Mouse (Mus musculus): ENCODE results near the gene Ciapin1. TPM values are rescaled to one million over a fixed set of nuclear protein-coding genes. Genes with fewer than 3 reads are reported as not detected.

The Ciapin1 gene
- polyA plus RNA-seq, 1 experiment from 2014 or later: 188 TPM

- WGBS: 84% methylated on average over 6 of the region's 6 CpGs
- Histone ChIP-seq H3K27me3 (ENCODE audit: control insufficient read depth, insufficient read depth, low read depth, low read length) (no peaks in the 10 kb centered on the region), H3K4me3 (ENCODE audit: low read depth, low read length) (no peak overlapping the region), H3K27ac (ENCODE audit: low read length) (no peak overlapping the region), H3K9me3 (replicated peaks; ENCODE audit: control insufficient read depth, low read length, poor library complexity, severe bottlenecking) (no peaks in the 10 kb centered on the region), H3K9ac (ENCODE audit: low read depth, low read length) (no peak overlapping the region), H3K4me2 (ENCODE audit: low read length) (no peak overlapping the region), H3K36me3 (ENCODE audit: control insufficient read depth, insufficient read depth, low read length) (peaks cover 10% of the 10 kb centered on the region), H3K4me1 (ENCODE audit: control insufficient read depth, insufficient read depth, low read length) (no peaks in the 10 kb centered on the region)
- ATAC-seq: no peak
Observed at GRCm38 (mm10) chr8:94819671-94820179, 18.4 kb downstream of the Ciapin1 start.

GRCm38 (mm10) chr8:94817933-94818332 is 20.2 kb downstream of the Ciapin1 start:
- no peak overlapping the region for H3K4me2 ChIP-seq (ENCODE audit: low read length)
- 92% methylated on average over 11 of the region's 11 CpGs for WGBS
- peaks cover 2% of the 10 kb centered on the region; the same call in 1 of the 2 replicates for H3K4me1 ChIP-seq (ENCODE audit: control insufficient read depth, insufficient read depth, low read length)
- H3K9me3 ChIP-seq (replicated peaks; ENCODE audit: control insufficient read depth, low read length, poor library complexity, severe bottlenecking): no peaks in the 10 kb centered on the region
- no peak overlapping the region for H3K27ac ChIP-seq (ENCODE audit: low read length)
- H3K27me3 ChIP-seq (ENCODE audit: control insufficient read depth, insufficient read depth, low read depth, low read length): no peaks in the 10 kb centered on the region
- no peak overlapping the region for H3K4me3 ChIP-seq (ENCODE audit: low read depth, low read length)
- H3K36me3 ChIP-seq (ENCODE audit: control insufficient read depth, insufficient read depth, low read length): peaks cover 5% of the 10 kb centered on the region
- ATAC-seq: no peak
- no peak overlapping the region for H3K9ac ChIP-seq (ENCODE audit: low read depth, low read length)

DNA sequence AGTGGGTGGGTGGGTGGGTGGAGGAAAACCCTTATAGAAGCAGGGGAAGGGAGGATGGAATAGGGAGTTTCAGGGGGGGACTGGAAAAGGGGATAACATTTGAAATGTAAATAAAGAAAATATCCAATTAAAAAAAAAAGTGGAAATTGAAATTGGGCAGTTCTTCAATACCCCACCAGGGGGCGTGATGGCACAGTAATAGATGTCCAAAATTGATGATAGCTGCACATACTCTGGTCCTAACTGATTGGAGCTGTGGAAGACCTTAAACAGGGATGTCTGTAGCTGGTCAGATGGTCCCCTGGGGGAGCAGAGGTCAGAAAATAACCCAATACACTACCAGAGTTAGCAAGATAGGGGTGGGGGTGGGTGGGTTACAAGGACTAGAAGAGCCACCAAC is 23.6 kb downstream of the Ciapin1 start:
- WGBS: 0% methylated on average over 1 of the region's 1 CpGs
- ATAC-seq: no peak
- no peaks in the 10 kb centered on the region for H3K27me3 ChIP-seq (ENCODE audit: control insufficient read depth, insufficient read depth, low read depth, low read length)
- H3K9ac ChIP-seq (ENCODE audit: low read depth, low read length): no peak overlapping the region
- no peak overlapping the region for H3K4me2 ChIP-seq (ENCODE audit: low read length)
- no peak overlapping the region for H3K4me3 ChIP-seq (ENCODE audit: low read depth, low read length)
- no peak overlapping the region for H3K27ac ChIP-seq (ENCODE audit: low read length)
- no peaks in the 10 kb centered on the region for H3K9me3 ChIP-seq (replicated peaks; ENCODE audit: control insufficient read depth, low read length, poor library complexity, severe bottlenecking)
- H3K36me3 ChIP-seq (ENCODE audit: control insufficient read depth, insufficient read depth, low read length): no peaks in the 10 kb centered on the region
- peaks cover 8% of the 10 kb centered on the region for H3K4me1 ChIP-seq (ENCODE audit: control insufficient read depth, insufficient read depth, low read length)

DNA sequence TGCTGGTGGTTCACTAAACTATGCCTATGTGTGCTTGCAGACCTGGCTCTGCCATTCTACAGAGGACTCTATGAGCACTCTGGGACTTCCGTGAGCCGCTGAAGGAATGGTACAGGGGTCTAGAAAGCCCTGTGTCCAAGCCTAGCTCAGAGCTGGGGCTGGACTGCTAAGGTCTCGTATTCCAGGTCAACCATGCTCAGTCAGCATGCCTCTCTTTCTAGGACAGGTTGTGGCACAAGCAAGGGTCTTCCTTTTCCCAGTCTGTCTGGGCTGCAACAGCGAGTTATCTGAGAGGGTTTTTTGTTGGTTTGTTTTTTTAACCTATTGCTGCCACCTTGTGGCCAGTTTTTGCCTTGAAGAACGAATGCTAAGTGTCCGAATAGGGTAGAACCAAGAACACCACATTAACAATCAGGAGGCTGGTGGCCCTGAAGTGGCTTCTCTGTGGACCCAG is 25.5 kb downstream of the Ciapin1 start:
- Histone ChIP-seq H3K27ac (ENCODE audit: low read length) (peak overlapping the region; percentile 77), H3K4me2 (ENCODE audit: low read length) (peak overlapping the region; percentile 44), H3K9me3 (replicated peaks; ENCODE audit: control insufficient read depth, low read length, poor library complexity, severe bottlenecking) (no peaks in the 10 kb centered on the region), H3K9ac (ENCODE audit: low read depth, low read length) (peak overlapping the region; percentile 63), H3K36me3 (ENCODE audit: control insufficient read depth, insufficient read depth, low read length) (no peaks in the 10 kb centered on the region), H3K27me3 (ENCODE audit: control insufficient read depth, insufficient read depth, low read depth, low read length) (no peaks in the 10 kb centered on the region), H3K4me3 (ENCODE audit: low read depth, low read length) (peak overlapping the region; percentile 21), H3K4me1 (ENCODE audit: control insufficient read depth, insufficient read depth, low read length) (peaks cover 8% of the 10 kb centered on the region)
- ATAC-seq: peak; percentile 87
- 24% methylated on average over 6 of the region's 6 CpGs for WGBS

- no peak for ATAC-seq
- peaks cover 8% of the 10 kb centered on the region for H3K4me1 ChIP-seq (ENCODE audit: control insufficient read depth, insufficient read depth, low read length)
- H3K36me3 ChIP-seq (ENCODE audit: control insufficient read depth, insufficient read depth, low read length): no peaks in the 10 kb centered on the region
- no peaks in the 10 kb centered on the region for H3K9me3 ChIP-seq (replicated peaks; ENCODE audit: control insufficient read depth, low read length, poor library complexity, severe bottlenecking)
- no peak overlapping the region; the same call in 1 of the 2 replicates for H3K9ac ChIP-seq (ENCODE audit: low read depth, low read length)
- no peak overlapping the region for H3K4me3 ChIP-seq (ENCODE audit: low read depth, low read length)
- no peak overlapping the region for H3K27ac ChIP-seq (ENCODE audit: low read length)
- 80% methylated on average over 6 of the region's 6 CpGs for WGBS
- no peaks in the 10 kb centered on the region for H3K27me3 ChIP-seq (ENCODE audit: control insufficient read depth, insufficient read depth, low read depth, low read length)
- H3K4me2 ChIP-seq (ENCODE audit: low read length): no peak overlapping the region
Observed at GRCm38 (mm10) chr8:94811654-94812053, 26.5 kb downstream of the Ciapin1 start.

DNA sequence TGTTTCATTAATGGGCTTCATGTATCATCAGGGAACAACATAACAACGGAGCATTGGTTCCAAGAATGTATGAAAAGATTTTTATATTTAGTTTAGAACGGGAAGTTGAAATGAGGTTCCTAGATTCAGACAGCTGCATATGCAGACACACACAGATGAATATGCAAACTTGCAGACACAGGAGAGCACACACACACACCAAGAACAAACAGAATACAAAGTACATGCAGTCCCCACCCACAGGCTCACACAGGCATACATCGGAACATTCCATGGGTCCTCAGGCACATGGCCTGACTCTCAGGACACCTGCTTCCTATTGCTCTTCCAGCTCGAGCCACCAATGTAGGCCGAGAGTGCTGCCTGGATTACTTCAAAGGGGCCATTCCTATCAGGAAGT is 27.3 kb downstream of the Ciapin1 start:
- Histone ChIP-seq H3K4me1 (ENCODE audit: control insufficient read depth, insufficient read depth, low read length) (peaks cover 8% of the 10 kb centered on the region), H3K27me3 (ENCODE audit: control insufficient read depth, insufficient read depth, low read depth, low read length) (no peaks in the 10 kb centered on the region), H3K27ac (ENCODE audit: low read length) (no peak overlapping the region), H3K9me3 (replicated peaks; ENCODE audit: control insufficient read depth, low read length, poor library complexity, severe bottlenecking) (no peaks in the 10 kb centered on the region), H3K9ac (ENCODE audit: low read depth, low read length) (no peak overlapping the region), H3K4me2 (ENCODE audit: low read length) (no peak overlapping the region), H3K4me3 (ENCODE audit: low read depth, low read length) (no peak overlapping the region), H3K36me3 (ENCODE audit: control insufficient read depth, insufficient read depth, low read length) (no peaks in the 10 kb centered on the region)
- WGBS: 86% methylated on average over 5 of the region's 5 CpGs
- no peak for ATAC-seq

DNA sequence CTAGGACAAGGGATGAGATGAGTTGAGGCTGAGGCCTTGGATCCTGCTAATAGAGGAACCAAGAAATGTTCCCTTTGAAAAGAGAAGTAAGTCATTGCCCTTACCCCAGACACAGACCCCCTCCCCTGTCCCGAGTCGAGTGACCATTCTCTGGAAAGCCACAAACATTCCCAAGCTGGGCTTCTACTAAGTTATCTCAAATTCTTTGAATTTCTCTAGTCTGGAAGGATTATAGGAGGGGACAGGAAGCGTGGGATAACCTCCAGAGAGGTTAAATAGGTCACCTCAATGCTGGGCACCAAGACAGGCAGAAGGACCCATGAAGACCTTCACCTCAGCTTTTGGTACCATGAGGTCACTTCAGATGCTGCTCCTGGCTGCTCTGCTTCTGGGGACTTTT is 28.0 kb downstream of the Ciapin1 start, which contains the start of gene Ccl17:
TSS of gene Ccl17 (plus strand) at position 301 of the 400 bp plus-strand sequence.
- H3K4me3 ChIP-seq (ENCODE audit: low read depth, low read length): no peak within 1 kb of the TSS
- no peaks in the 10 kb centered on the region for H3K27me3 ChIP-seq (ENCODE audit: control insufficient read depth, insufficient read depth, low read depth, low read length)
- no peaks in the 10 kb centered on the region for H3K36me3 ChIP-seq (ENCODE audit: control insufficient read depth, insufficient read depth, low read length)
- no peak within 1 kb of the TSS for H3K9ac ChIP-seq (ENCODE audit: low read depth, low read length)
- ATAC-seq: no peak
- H3K27ac ChIP-seq (ENCODE audit: low read length): no peak within 1 kb of the TSS
- H3K9me3 ChIP-seq (replicated peaks; ENCODE audit: control insufficient read depth, low read length, poor library complexity, severe bottlenecking): no peaks in the 10 kb centered on the region
- H3K4me1 ChIP-seq (ENCODE audit: control insufficient read depth, insufficient read depth, low read length): peaks cover 8% of the 10 kb centered on the region
- 68% methylated on average over 3 of the region's 3 CpGs for WGBS
- H3K4me2 ChIP-seq (ENCODE audit: low read length): no peak within 1 kb of the TSS

- H3K9ac ChIP-seq (ENCODE audit: low read depth, low read length): no peak overlapping the region
- H3K27me3 ChIP-seq (ENCODE audit: control insufficient read depth, insufficient read depth, low read depth, low read length): no peaks in the 10 kb centered on the region
- no peaks in the 10 kb centered on the region for H3K36me3 ChIP-seq (ENCODE audit: control insufficient read depth, insufficient read depth, low read length)
- no peak overlapping the region for H3K27ac ChIP-seq (ENCODE audit: low read length)
- no peak overlapping the region for H3K4me3 ChIP-seq (ENCODE audit: low read depth, low read length)
- H3K4me1 ChIP-seq (ENCODE audit: control insufficient read depth, insufficient read depth, low read length): peaks cover 8% of the 10 kb centered on the region
- no peaks in the 10 kb centered on the region for H3K9me3 ChIP-seq (replicated peaks; ENCODE audit: control insufficient read depth, low read length, poor library complexity, severe bottlenecking)
- 86% methylated on average over 6 of the region's 6 CpGs for WGBS
- ATAC-seq: no peak
- no peak overlapping the region for H3K4me2 ChIP-seq (ENCODE audit: low read length)
Observed at GRCm38 (mm10) chr8:94808372-94808771, 29.8 kb downstream of the Ciapin1 start.

DNA sequence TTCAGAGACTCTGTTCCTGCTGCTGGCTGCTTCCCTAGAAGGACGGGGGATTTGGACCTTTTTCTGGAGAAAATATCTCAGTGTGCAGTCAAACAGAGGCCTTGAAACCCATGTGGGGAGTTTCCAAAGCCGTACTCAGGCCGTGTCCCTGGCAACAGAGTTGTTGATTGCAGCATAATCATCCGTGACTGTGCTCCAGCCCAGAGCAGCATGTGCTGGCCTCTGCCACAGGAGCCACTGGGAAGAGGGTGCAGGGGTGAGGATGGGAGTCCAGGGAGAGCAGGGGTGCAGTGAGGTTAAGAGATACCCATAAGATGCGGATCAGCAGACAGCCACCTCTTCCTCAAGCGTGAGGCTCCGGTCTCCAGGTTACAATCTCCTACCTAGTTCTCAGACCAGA is 30.7 kb downstream of the Ciapin1 start:
- no peaks in the 10 kb centered on the region for H3K36me3 ChIP-seq (ENCODE audit: control insufficient read depth, insufficient read depth, low read length)
- 51% methylated on average over 7 of the region's 7 CpGs for WGBS

More for the DNA sequence above, 30.7 kb downstream of the Ciapin1 start:
- Histone ChIP-seq H3K27me3 (ENCODE audit: control insufficient read depth, insufficient read depth, low read depth, low read length) (no peaks in the 10 kb centered on the region), H3K4me1 (ENCODE audit: control insufficient read depth, insufficient read depth, low read length) (peaks cover 4% of the 10 kb centered on the region), H3K27ac (ENCODE audit: low read length) (no peak overlapping the region), H3K9me3 (replicated peaks; ENCODE audit: control insufficient read depth, low read length, poor library complexity, severe bottlenecking) (no peaks in the 10 kb centered on the region), H3K9ac (ENCODE audit: low read depth, low read length) (no peak overlapping the region), H3K4me2 (ENCODE audit: low read length) (no peak overlapping the region), H3K4me3 (ENCODE audit: low read depth, low read length) (no peak overlapping the region)
- no peak for ATAC-seq

Measured in midbrain, embryonic 16.5 days (tissue).